Mouse (Mus musculus): Measurements from ENCODE around the gene Sptbn1. TPM values are rescaled to one million over a fixed set of nuclear protein-coding genes. Genes with fewer than 3 reads are reported as not detected.
A peak's percentile ranks its signal among the peaks of the same experiment; 100 is the strongest.

The Sptbn1 gene
- polyA plus RNA-seq, 1 experiment from 2014 or later = 69.7 TPM

DNA sequence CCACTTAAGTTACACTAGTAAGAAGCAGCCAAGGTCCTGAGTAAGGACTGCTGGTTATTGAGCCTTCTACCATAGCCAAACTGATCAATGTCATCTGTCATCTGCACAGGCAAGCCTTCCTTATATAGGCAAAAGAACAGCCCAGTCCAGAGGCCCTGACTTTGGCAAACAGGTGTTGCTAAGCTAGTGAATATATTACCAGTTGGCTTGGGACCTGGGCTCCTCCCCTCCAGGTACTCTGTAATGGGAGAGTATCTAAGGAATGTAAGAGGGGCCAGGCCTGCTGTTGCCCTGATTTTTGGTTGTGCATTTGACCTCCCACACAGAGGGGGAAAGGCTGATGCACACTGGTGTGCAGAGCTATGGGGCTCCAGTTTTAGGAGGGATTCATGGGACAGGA is 63.6 kb downstream of the Sptbn1 start:
- Histone ChIP-seq H3K36me3 (replicated peaks; ENCODE audit: control insufficient read depth, insufficient read depth, low read depth, low read length) (no peaks in the 10 kb centered on the region), H3K9ac (replicated peaks; ENCODE audit: low read length) (no peak overlapping the region), H3K27me3 (ENCODE audit: control insufficient read depth, insufficient read depth, low read length) (no peaks in the 10 kb centered on the region), H3K4me2 (ENCODE audit: low read depth, low read length) (no peak overlapping the region), H3K9me3 (replicated peaks; ENCODE audit: control insufficient read depth, low read length) (no peaks in the 10 kb centered on the region), H3K4me3 (ENCODE audit: low read depth, low read length) (no peak overlapping the region), H3K27ac (replicated peaks; ENCODE audit: low read depth, low read length) (no peak overlapping the region), H3K4me1 (ENCODE audit: control insufficient read depth, insufficient read depth, low read length) (no peaks in the 10 kb centered on the region)
- ATAC-seq (replicated peaks; ENCODE audit: insufficient number of reproducible peaks, low FRiP score, low TSS enrichment, low read depth) = no peak
- DNase-seq (ENCODE audit: low spot score) = no peak

GRCm38 (mm10) chr11:30200391-30200790 is 67.6 kb downstream of the Sptbn1 start:
- no peak overlapping the region for H3K9ac ChIP-seq (replicated peaks; ENCODE audit: low read length)
- no peaks in the 10 kb centered on the region for H3K27me3 ChIP-seq (ENCODE audit: control insufficient read depth, insufficient read depth, low read length)
- H3K4me2 ChIP-seq (ENCODE audit: low read depth, low read length) = no peak overlapping the region
- H3K4me1 ChIP-seq (ENCODE audit: control insufficient read depth, insufficient read depth, low read length) = no peaks in the 10 kb centered on the region
- H3K27ac ChIP-seq (replicated peaks; ENCODE audit: low read depth, low read length) = no peak overlapping the region
- DNase-seq (ENCODE audit: low spot score) (no peak), ATAC-seq (replicated peaks; ENCODE audit: insufficient number of reproducible peaks, low FRiP score, low TSS enrichment, low read depth) (no peak)
- H3K4me3 ChIP-seq (ENCODE audit: low read depth, low read length) = no peak overlapping the region
- no peaks in the 10 kb centered on the region for H3K9me3 ChIP-seq (replicated peaks; ENCODE audit: control insufficient read depth, low read length)
- H3K36me3 ChIP-seq (replicated peaks; ENCODE audit: control insufficient read depth, insufficient read depth, low read depth, low read length) = no peaks in the 10 kb centered on the region

DNA sequence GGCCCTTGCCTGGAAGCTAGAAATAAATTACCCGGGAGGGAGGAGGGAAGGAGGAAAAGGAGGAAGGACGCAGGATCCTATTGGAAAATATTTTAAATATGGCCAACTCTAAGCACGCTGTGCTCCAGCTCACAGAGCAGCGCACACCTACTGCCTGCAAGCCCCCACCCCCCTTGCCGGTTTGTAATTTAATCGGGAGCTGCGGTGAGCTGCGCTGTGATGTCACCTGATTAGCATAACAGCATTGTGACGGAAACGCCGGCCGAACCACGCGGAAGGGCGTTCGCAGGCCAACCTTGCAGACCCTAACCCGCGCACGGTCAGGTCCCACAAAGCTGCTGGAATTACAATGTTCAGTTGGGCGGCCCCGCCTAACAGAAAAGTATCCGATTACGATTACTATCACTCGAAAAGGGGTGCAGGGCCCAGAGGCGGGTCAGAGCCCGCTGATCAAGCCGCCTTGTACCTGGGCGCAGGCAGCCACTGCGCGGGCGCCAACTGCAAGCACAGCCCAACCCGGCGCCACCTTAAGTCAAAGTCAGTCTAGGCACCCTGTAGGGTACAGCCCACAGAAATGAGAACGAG is 69.8 kb downstream of the Sptbn1 start:
- H3K27ac ChIP-seq (replicated peaks; ENCODE audit: low read depth, low read length) = peak overlapping the region; percentile 65
- H3K4me1 ChIP-seq (ENCODE audit: control insufficient read depth, insufficient read depth, low read length) = no peaks in the 10 kb centered on the region
- H3K4me2 ChIP-seq (ENCODE audit: low read depth, low read length) = peak overlapping the region; percentile 78
- peak overlapping the region; percentile 53 for H3K4me3 ChIP-seq (ENCODE audit: low read depth, low read length)
- peak overlapping the region; percentile 69 for H3K9ac ChIP-seq (replicated peaks; ENCODE audit: low read length)
- H3K9me3 ChIP-seq (replicated peaks; ENCODE audit: control insufficient read depth, low read length) = no peaks in the 10 kb centered on the region
- peak; percentile 95 for ATAC-seq (replicated peaks; ENCODE audit: insufficient number of reproducible peaks, low FRiP score, low TSS enrichment, low read depth)
- no peaks in the 10 kb centered on the region for H3K36me3 ChIP-seq (replicated peaks; ENCODE audit: control insufficient read depth, insufficient read depth, low read depth, low read length)
- peak; percentile 88 for DNase-seq (ENCODE audit: low spot score)
- WGBS = 0% methylated on average over 34 of the region's 34 CpGs
- no peaks in the 10 kb centered on the region for H3K27me3 ChIP-seq (ENCODE audit: control insufficient read depth, insufficient read depth, low read length)

- H3K9ac ChIP-seq (replicated peaks; ENCODE audit: low read length) = peak overlapping the region; percentile 69
- H3K27me3 ChIP-seq (ENCODE audit: control insufficient read depth, insufficient read depth, low read length) = no peaks in the 10 kb centered on the region
- peak overlapping the region; percentile 65 for H3K27ac ChIP-seq (replicated peaks; ENCODE audit: low read depth, low read length)
- WGBS = 2% methylated on average over 21 of the region's 21 CpGs
- no peaks in the 10 kb centered on the region for H3K9me3 ChIP-seq (replicated peaks; ENCODE audit: control insufficient read depth, low read length)
- DNase-seq (ENCODE audit: low spot score) (peak; percentile 53), ATAC-seq (replicated peaks; ENCODE audit: insufficient number of reproducible peaks, low FRiP score, low TSS enrichment, low read depth) (peak; percentile 77)
- no peaks in the 10 kb centered on the region for H3K36me3 ChIP-seq (replicated peaks; ENCODE audit: control insufficient read depth, insufficient read depth, low read depth, low read length)
- no peaks in the 10 kb centered on the region for H3K4me1 ChIP-seq (ENCODE audit: control insufficient read depth, insufficient read depth, low read length)
- H3K4me3 ChIP-seq (ENCODE audit: low read depth, low read length) = peak overlapping the region; percentile 53
- peak overlapping the region; percentile 78 for H3K4me2 ChIP-seq (ENCODE audit: low read depth, low read length)
Observed at GRCm38 (mm10) chr11:30197564-30198090, 70.3 kb downstream of the Sptbn1 start.

DNA sequence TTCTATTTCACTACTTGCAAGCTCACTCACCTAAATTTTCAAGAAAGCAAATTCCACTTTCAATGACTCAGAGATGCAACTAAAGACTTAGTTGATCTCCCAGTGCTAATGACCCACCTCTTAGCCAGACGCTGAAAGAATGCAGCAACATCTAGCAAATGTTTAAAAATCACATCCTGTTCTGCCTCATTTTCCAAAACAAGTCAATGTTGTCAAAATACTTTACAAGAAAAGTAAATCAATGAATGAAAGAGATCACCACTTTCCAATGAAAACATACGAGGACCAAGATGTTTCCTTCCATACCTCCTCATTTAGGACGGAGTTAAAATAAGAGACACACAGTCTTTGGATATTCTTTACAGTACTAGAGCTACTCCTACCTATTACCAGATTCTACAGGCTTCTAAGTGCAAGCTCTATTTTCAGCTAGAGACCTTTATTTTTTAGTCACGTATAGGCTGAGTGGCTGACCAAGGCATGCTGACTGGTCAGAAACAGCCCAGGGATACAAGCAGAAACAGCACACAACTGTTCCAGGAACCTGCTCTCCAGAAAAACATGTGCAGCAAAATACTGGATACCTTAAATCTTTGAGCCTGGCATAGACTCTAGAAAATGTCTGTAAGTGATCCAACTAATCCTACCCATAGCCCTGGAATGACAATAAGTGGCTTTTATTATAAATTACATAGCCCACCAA is 71.5 kb downstream of the Sptbn1 start:
- DNase-seq (ENCODE audit: low spot score) = no peak
- Histone ChIP-seq H3K27ac (replicated peaks; ENCODE audit: low read depth, low read length) (no peak overlapping the region), H3K4me1 (ENCODE audit: control insufficient read depth, insufficient read depth, low read length) (no peaks in the 10 kb centered on the region), H3K4me2 (ENCODE audit: low read depth, low read length) (peak overlapping the region; percentile 78; the same call in 1 of the 2 replicates), H3K9me3 (replicated peaks; ENCODE audit: control insufficient read depth, low read length) (no peaks in the 10 kb centered on the region), H3K9ac (replicated peaks; ENCODE audit: low read length) (no peak overlapping the region), H3K4me3 (ENCODE audit: low read depth, low read length) (peak overlapping the region; percentile 53), H3K27me3 (ENCODE audit: control insufficient read depth, insufficient read depth, low read length) (no peaks in the 10 kb centered on the region), H3K36me3 (replicated peaks; ENCODE audit: control insufficient read depth, insufficient read depth, low read depth, low read length) (no peaks in the 10 kb centered on the region)
- no peak for ATAC-seq (replicated peaks; ENCODE audit: insufficient number of reproducible peaks, low FRiP score, low TSS enrichment, low read depth)
- WGBS = 64% methylated on average over 4 of the region's 4 CpGs

DNA sequence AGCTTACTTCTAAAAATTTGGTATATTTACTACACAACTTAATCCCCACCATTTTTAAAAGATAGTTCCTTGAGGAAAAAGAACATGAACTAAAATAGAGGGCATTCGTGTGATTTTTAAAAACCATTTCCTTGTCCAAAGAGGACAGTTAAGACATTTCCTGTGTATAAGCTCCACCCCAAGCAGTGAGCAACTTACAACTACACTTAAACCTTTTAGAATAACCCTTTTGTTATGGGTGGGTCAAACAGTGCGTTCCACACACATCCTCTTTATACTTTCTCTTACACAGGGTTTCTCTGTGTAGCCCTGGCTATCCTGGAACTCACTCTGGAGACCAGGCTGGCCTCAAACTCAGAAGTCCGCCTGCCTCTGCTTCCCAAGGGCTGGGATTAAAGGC is 72.2 kb downstream of the Sptbn1 start:
- Histone ChIP-seq H3K9ac (replicated peaks; ENCODE audit: low read length) (no peak overlapping the region), H3K4me2 (ENCODE audit: low read depth, low read length) (no peak overlapping the region), H3K27me3 (ENCODE audit: control insufficient read depth, insufficient read depth, low read length) (no peaks in the 10 kb centered on the region), H3K36me3 (replicated peaks; ENCODE audit: control insufficient read depth, insufficient read depth, low read depth, low read length) (no peaks in the 10 kb centered on the region), H3K4me1 (ENCODE audit: control insufficient read depth, insufficient read depth, low read length) (no peaks in the 10 kb centered on the region), H3K9me3 (replicated peaks; ENCODE audit: control insufficient read depth, low read length) (no peaks in the 10 kb centered on the region), H3K27ac (replicated peaks; ENCODE audit: low read depth, low read length) (no peak overlapping the region), H3K4me3 (ENCODE audit: low read depth, low read length) (no peak overlapping the region)
- ATAC-seq (replicated peaks; ENCODE audit: insufficient number of reproducible peaks, low FRiP score, low TSS enrichment, low read depth) (no peak), DNase-seq (ENCODE audit: low spot score) (no peak)
- WGBS = 65% methylated on average over 3 of the region's 3 CpGs

GRCm38 (mm10) chr11:30194800-30195199 is 73.2 kb downstream of the Sptbn1 start:
- Histone ChIP-seq H3K27ac (replicated peaks; ENCODE audit: low read depth, low read length) (no peak overlapping the region), H3K9me3 (replicated peaks; ENCODE audit: control insufficient read depth, low read length) (no peaks in the 10 kb centered on the region), H3K9ac (replicated peaks; ENCODE audit: low read length) (no peak overlapping the region), H3K4me3 (ENCODE audit: low read depth, low read length) (no peak overlapping the region), H3K4me2 (ENCODE audit: low read depth, low read length) (no peak overlapping the region), H3K27me3 (ENCODE audit: control insufficient read depth, insufficient read depth, low read length) (no peaks in the 10 kb centered on the region), H3K36me3 (replicated peaks; ENCODE audit: control insufficient read depth, insufficient read depth, low read depth, low read length) (no peaks in the 10 kb centered on the region), H3K4me1 (ENCODE audit: control insufficient read depth, insufficient read depth, low read length) (no peaks in the 10 kb centered on the region)
- 82% methylated on average over 1 of the region's 1 CpGs for WGBS
- ATAC-seq (replicated peaks; ENCODE audit: insufficient number of reproducible peaks, low FRiP score, low TSS enrichment, low read depth) (no peak), DNase-seq (ENCODE audit: low spot score) (no peak)

DNA sequence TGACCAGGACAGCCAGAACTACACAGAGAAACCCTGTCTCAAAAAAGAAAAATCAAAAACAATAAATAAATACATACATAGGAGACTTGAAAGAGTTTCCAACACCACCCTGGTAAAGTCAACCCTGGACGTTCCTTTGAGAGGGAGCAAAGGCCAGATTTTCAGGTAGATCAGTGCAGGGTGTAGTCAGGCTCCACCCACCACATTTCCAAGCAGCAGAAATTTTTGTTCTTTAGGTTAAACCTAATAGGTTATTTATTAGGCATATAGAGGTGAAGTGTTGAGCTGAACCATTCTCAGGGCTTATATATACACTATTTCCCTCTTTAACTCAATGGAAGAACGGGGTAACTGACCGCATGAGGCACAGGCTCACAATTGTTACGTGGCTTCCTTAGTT is 77.0 kb downstream of the Sptbn1 start:
- H3K4me1 ChIP-seq (ENCODE audit: control insufficient read depth, insufficient read depth, low read length) = no peaks in the 10 kb centered on the region
- H3K36me3 ChIP-seq (replicated peaks; ENCODE audit: control insufficient read depth, insufficient read depth, low read depth, low read length) = no peaks in the 10 kb centered on the region
- WGBS = 93% methylated on average over 4 of the region's 4 CpGs
- no peak overlapping the region for H3K4me3 ChIP-seq (ENCODE audit: low read depth, low read length)
- H3K9me3 ChIP-seq (replicated peaks; ENCODE audit: control insufficient read depth, low read length) = no peaks in the 10 kb centered on the region
- no peak overlapping the region for H3K4me2 ChIP-seq (ENCODE audit: low read depth, low read length)
- H3K27me3 ChIP-seq (ENCODE audit: control insufficient read depth, insufficient read depth, low read length) = no peaks in the 10 kb centered on the region
- H3K27ac ChIP-seq (replicated peaks; ENCODE audit: low read depth, low read length) = no peak overlapping the region
- DNase-seq (ENCODE audit: low spot score) (no peak), ATAC-seq (replicated peaks; ENCODE audit: insufficient number of reproducible peaks, low FRiP score, low TSS enrichment, low read depth) (no peak)
- H3K9ac ChIP-seq (replicated peaks; ENCODE audit: low read length) = no peak overlapping the region
